ENCODE assay signal across 8 mouse cellular contexts in genomic region chr7:19817382-19818105, GRCm38 (mm10). TPM values are rescaled to one million over a fixed set of nuclear protein-coding genes. Genes with fewer than 3 reads are reported as not detected.
A peak's percentile ranks its signal among the peaks of the same experiment; 100 is the strongest.
DNase-seq lines count a peak whose midpoint lies in the region; ATAC-seq lines count a peak whose summit lies in the region.

No protein-coding gene starts in this region.

- DNase-seq in ES-CJ7 (ENCODE audit: low read depth, low spot score) = peak; percentile 90
- peak; percentile 53 for DNase-seq in brain, adult 2 months (ENCODE audit: low read depth, low spot score)
- peak; percentile 67 for DNase-seq in gastrocnemius, postnatal 25 days
- DNase-seq in thymus, postnatal 25 days = peak; percentile 85

- peaks cover 44% of the 10 kb centered on the region for H3K4me1 ChIP-seq in lung, embryonic 15.5 days
- peaks cover 14% of the 10 kb centered on the region for H3K4me1 ChIP-seq in neural tube, embryonic 14.5 days (ENCODE audit: control insufficient read depth, insufficient read depth, low read length)

- H3K36me3 ChIP-seq in lung, embryonic 15.5 days = no peaks in the 10 kb centered on the region
- no peaks in the 10 kb centered on the region for H3K36me3 ChIP-seq in neural tube, embryonic 14.5 days (ENCODE audit: control insufficient read depth, insufficient read depth, low read length)

- peak overlapping the region; percentile 45 for H3K4me3 ChIP-seq in lung, embryonic 15.5 days
- peak overlapping the region; percentile 13; the same call in 1 of the 2 replicates for H3K4me3 ChIP-seq in neural tube, embryonic 14.5 days (ENCODE audit: low read depth, low read length)

- no peaks in the 10 kb centered on the region for H3K9me3 ChIP-seq in lung, embryonic 15.5 days
- H3K9me3 ChIP-seq in neural tube, embryonic 14.5 days (ENCODE audit: control insufficient read depth, low read length) = no peaks in the 10 kb centered on the region

- peaks cover 8% of the 10 kb centered on the region for H3K27me3 ChIP-seq in lung, embryonic 15.5 days
- peaks cover 19% of the 10 kb centered on the region for H3K27me3 ChIP-seq in neural tube, embryonic 14.5 days (ENCODE audit: control insufficient read depth, insufficient read depth, low read length)

- H3K27ac ChIP-seq in lung, embryonic 15.5 days = peak overlapping the region; percentile 92
- H3K27ac ChIP-seq in neural tube, embryonic 14.5 days (ENCODE audit: low read depth, low read length) = no peak overlapping the region

- WGBS in lung, embryonic 15.5 days = 6% methylated on average over 15 of the region's 15 CpGs
- WGBS in neural tube, embryonic 14.5 days = 6% methylated on average over 15 of the region's 15 CpGs

- peak; percentile 80 for ATAC-seq in inflammation-experienced regulatory T-cells, adult 6 months
- ATAC-seq in lung, embryonic 15.5 days (ENCODE audit: borderline replicate concordance, extremely low read depth, low FRiP score, low TSS enrichment) = peak; percentile 75
- peak; percentile 42; the same call in 1 of the 2 replicates for ATAC-seq in neural tube, embryonic 14.5 days (ENCODE audit: low read depth)
- ATAC-seq in erythroid progenitor cell, adult 5-6 weeks (replicated peaks; ENCODE audit: low FRiP score, poor library complexity, severe bottlenecking) = no peak

- peak overlapping the region; percentile 47 for H3K9ac ChIP-seq in lung, embryonic 15.5 days
- no peak overlapping the region for H3K9ac ChIP-seq in neural tube, embryonic 14.5 days (replicated peaks; ENCODE audit: low read depth, low read length)

- H3K4me2 ChIP-seq in lung, embryonic 15.5 days = peak overlapping the region; percentile 80
- H3K4me2 ChIP-seq in neural tube, embryonic 14.5 days (ENCODE audit: low read depth, low read length) = peak overlapping the region; percentile 65

RNA-seq across cellular contexts. Expression of gene Bcl3, which starts 5.0 kb away (rescaled TPM):
- 1 to 10 TPM; 1.2 TPM for total RNA-seq in gastrocnemius, postnatal 25 days (2021)
- polyA plus RNA-seq in inflammation-experienced regulatory T-cells, adult 6 months (2017; shearing (Covaris generic)) = 10 to 100 TPM; 13.6 to 19.9 (median 18.5) TPM
- 4.3 and 4.7 TPM in 2 replicates for polyA plus RNA-seq in lung, embryonic 15.5 days (2015; fragmentation: Nextera tagmentation; extraction: Ambion mirVana)
- 0.24 and 1.2 TPM in 2 replicates for polyA plus RNA-seq in neural tube, embryonic 14.5 days (2014; fragmentation: Nextera tagmentation; extraction: Ambion mirVana)
- total RNA-seq in erythroid progenitor cell, adult 5-6 weeks (2015; ENCODE audit: low replicate concordance) = 15.5 and 21.3 TPM in 2 replicates
- 0.77 TPM in 1 of 2 replicates, not detected in the other for total RNA-seq in erythroid progenitor cell, adult 5-6 weeks (2017; ENCODE audit: low replicate concordance)

RNA-seq across cellular contexts. Expression of gene Cblc, which starts 20.9 kb away (rescaled TPM):
- not detected for total RNA-seq in gastrocnemius, postnatal 25 days (2021)
- polyA plus RNA-seq in inflammation-experienced regulatory T-cells, adult 6 months (2017; shearing (Covaris generic)) = under 1 TPM in 1 of 3 experiments, not detected in 2; 0.68 TPM
- 15.2 and 16.1 TPM in 2 replicates for polyA plus RNA-seq in lung, embryonic 15.5 days (2015; fragmentation: Nextera tagmentation; extraction: Ambion mirVana)
- 0.54 TPM in 1 of 2 replicates, not detected in the other for polyA plus RNA-seq in neural tube, embryonic 14.5 days (2014; fragmentation: Nextera tagmentation; extraction: Ambion mirVana)
- total RNA-seq in erythroid progenitor cell, adult 5-6 weeks (2015; ENCODE audit: low replicate concordance) = not detected in 2 replicates
- total RNA-seq in erythroid progenitor cell, adult 5-6 weeks (2017; ENCODE audit: low replicate concordance) = not detected in 2 replicates

RNA-seq across cellular contexts. Expression of gene Gm19345, which starts 34.3 kb away (rescaled TPM):
- not detected for total RNA-seq in gastrocnemius, postnatal 25 days (2021)
- polyA plus RNA-seq in inflammation-experienced regulatory T-cells, adult 6 months (2017; shearing (Covaris generic)) = not detected
- 0.16 TPM in 1 of 2 replicates, not detected in the other for polyA plus RNA-seq in lung, embryonic 15.5 days (2015; fragmentation: Nextera tagmentation; extraction: Ambion mirVana)
- polyA plus RNA-seq in neural tube, embryonic 14.5 days (2014; fragmentation: Nextera tagmentation; extraction: Ambion mirVana) = 9.5 and 11.6 TPM in 2 replicates
- not detected in 2 replicates for total RNA-seq in erythroid progenitor cell, adult 5-6 weeks (2015; ENCODE audit: low replicate concordance)
- not detected in 2 replicates for total RNA-seq in erythroid progenitor cell, adult 5-6 weeks (2017; ENCODE audit: low replicate concordance)

RNA-seq across cellular contexts. Expression of gene Ceacam16, which starts 43.6 kb away (rescaled TPM):
- not detected for total RNA-seq in gastrocnemius, postnatal 25 days (2021)
- under 1 TPM in 2 of 3 experiments, not detected in 1; 0.55 to 0.59 TPM for polyA plus RNA-seq in inflammation-experienced regulatory T-cells, adult 6 months (2017; shearing (Covaris generic))
- polyA plus RNA-seq in lung, embryonic 15.5 days (2015; fragmentation: Nextera tagmentation; extraction: Ambion mirVana) = not detected in 2 replicates
- polyA plus RNA-seq in neural tube, embryonic 14.5 days (2014; fragmentation: Nextera tagmentation; extraction: Ambion mirVana) = 0.37 and 0.40 TPM in 2 replicates
- not detected in 2 replicates for total RNA-seq in erythroid progenitor cell, adult 5-6 weeks (2015; ENCODE audit: low replicate concordance)
- not detected in 2 replicates for total RNA-seq in erythroid progenitor cell, adult 5-6 weeks (2017; ENCODE audit: low replicate concordance)

RNA-seq across cellular contexts. Expression of gene Bcam, which starts 46.7 kb away (rescaled TPM):
- total RNA-seq in gastrocnemius, postnatal 25 days (2021) = 10 to 100 TPM; 25.3 to 33.9 TPM
- polyA plus RNA-seq in inflammation-experienced regulatory T-cells, adult 6 months (2017; shearing (Covaris generic)) = 1 to 10 TPM; 1.1 to 2.3 (median 1.2) TPM
- 313 and 345 TPM in 2 replicates for polyA plus RNA-seq in lung, embryonic 15.5 days (2015; fragmentation: Nextera tagmentation; extraction: Ambion mirVana)
- polyA plus RNA-seq in neural tube, embryonic 14.5 days (2014; fragmentation: Nextera tagmentation; extraction: Ambion mirVana) = 9.3 and 16.0 TPM in 2 replicates
- total RNA-seq in erythroid progenitor cell, adult 5-6 weeks (2015; ENCODE audit: low replicate concordance) = not detected in 2 replicates
- not detected in 2 replicates for total RNA-seq in erythroid progenitor cell, adult 5-6 weeks (2017; ENCODE audit: low replicate concordance)
